Mouse (Mus musculus) mature B cell (primary cell): ENCODE results near the gene Thsd4.

Experiments
- in situ Hi-C: fragments of 300-500 bp; cut with MboI; formaldehyde crosslinking; loops from 2 replicates; pipeline ENCODE4 v1.14.3; 2019

Thsd4 gene

GRCm38 (mm10) chr9:60517148-60517547, 4.7 kb downstream of the Thsd4 start:
- in situ Hi-C loops = no loop called here

- in situ Hi-C loops = no loop called here
These were observed 5.5 kb downstream of the Thsd4 start for GRCm38 (mm10) chr9:60516379-60516778.

GRCm38 (mm10) chr9:60513329-60513788, 8.5 kb downstream of the Thsd4 start:
- in situ Hi-C loops = no loop called here

GRCm38 (mm10) chr9:60510876-60511275, 11.0 kb downstream of the Thsd4 start:
- in situ Hi-C loops = no loop called here

GRCm38 (mm10) chr9:60506136-60506535, 15.7 kb downstream of the Thsd4 start:
- in situ Hi-C loops = no loop called here

- in situ Hi-C loops = no loop called here
These were observed 17.2 kb downstream of the Thsd4 start for GRCm38 (mm10) chr9:60504378-60505285.

GRCm38 (mm10) chr9:60502220-60502619, 19.6 kb downstream of the Thsd4 start:
- in situ Hi-C loops = no loop called here

GRCm38 (mm10) chr9:60501504-60502179, 20.2 kb downstream of the Thsd4 start:
- in situ Hi-C loops = no loop called here

- in situ Hi-C loops = no loop called here
These were observed 29.4 kb downstream of the Thsd4 start for GRCm38 (mm10) chr9:60492275-60492974.

- in situ Hi-C loops = no loop called here
These were observed 30.3 kb downstream of the Thsd4 start for GRCm38 (mm10) chr9:60491489-60492100.

- in situ Hi-C loops = no loop called here
These were observed 30.8 kb downstream of the Thsd4 start for GRCm38 (mm10) chr9:60491079-60491478.

GRCm38 (mm10) chr9:60488816-60489215, 33.0 kb downstream of the Thsd4 start:
- in situ Hi-C loops = no loop called here

GRCm38 (mm10) chr9:60482165-60482564, 39.7 kb downstream of the Thsd4 start:
- in situ Hi-C loops = no loop called here

- in situ Hi-C loops = no loop called here
These were observed 41.8 kb downstream of the Thsd4 start for GRCm38 (mm10) chr9:60480052-60480451.

GRCm38 (mm10) chr9:60478806-60479205, 43.0 kb downstream of the Thsd4 start:
- in situ Hi-C loops = no loop called here

- in situ Hi-C loops = no loop called here
These were observed 43.7 kb downstream of the Thsd4 start for GRCm38 (mm10) chr9:60477991-60478750.

- in situ Hi-C loops = no loop called here
These were observed 61.5 kb downstream of the Thsd4 start for GRCm38 (mm10) chr9:60460010-60460982.

GRCm38 (mm10) chr9:60458468-60458962, 63.3 kb downstream of the Thsd4 start:
- in situ Hi-C loops = no loop called here

- in situ Hi-C loops = no loop called here
These were observed 64.3 kb downstream of the Thsd4 start for GRCm38 (mm10) chr9:60457359-60458210.
